Mouse (Mus musculus): ENCODE measurements around the gene Lin9.
"Not testable (repeated sequence)": the region's sequence is repeated elsewhere in the genome, so short reads cannot be mapped to it uniquely, and the experiment has no call there.

Gene Lin9

DNA sequence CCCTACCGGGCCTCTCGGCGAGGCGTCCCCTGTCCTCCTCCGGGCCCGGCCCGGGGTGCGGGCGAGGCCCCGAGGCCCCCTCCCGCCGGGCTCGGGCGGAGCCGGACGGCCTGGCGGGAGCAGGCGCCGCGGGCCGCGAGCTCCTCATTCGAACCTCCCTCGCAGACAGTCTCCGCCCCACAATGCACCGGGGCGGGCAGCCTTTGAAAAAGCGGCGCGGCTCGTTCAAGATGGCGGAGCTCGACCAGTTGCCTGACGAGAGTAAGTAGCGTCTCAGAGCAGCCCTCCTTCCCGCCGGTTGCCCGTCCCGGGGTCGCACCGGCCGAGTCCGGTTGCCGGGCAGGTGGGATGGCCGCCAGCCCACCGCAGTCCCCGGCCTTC lies at the start of gene Lin9:
TSS of gene Lin9 (plus strand) at position 14 of the 381 bp plus-strand sequence.
- peak; percentile 94 for DNase-seq

DNA sequence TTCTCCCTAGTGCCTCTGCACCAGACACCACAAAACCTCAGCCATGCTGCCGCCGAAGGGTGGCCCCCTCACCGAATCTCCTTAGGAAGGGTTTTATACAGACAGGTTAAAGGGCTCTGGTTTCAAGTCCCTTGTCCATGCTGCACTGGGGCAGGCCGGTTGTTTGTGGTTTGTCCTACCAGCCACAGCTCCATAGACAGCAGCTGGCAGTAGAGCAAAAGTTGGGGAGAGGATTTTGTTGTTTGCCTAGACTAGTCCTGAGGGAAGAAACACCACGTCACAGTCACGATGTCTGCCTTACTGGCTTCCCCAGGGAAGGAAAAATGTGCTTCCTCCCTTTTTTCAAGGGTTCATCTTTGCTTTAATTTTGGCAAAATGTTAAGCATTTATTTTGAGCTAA lies 40.4 kb upstream of the Lin9 start:
- no peak for DNase-seq

GRCm38 (mm10) chr1:180601806-180602205 lies 39.1 kb upstream of the Lin9 start:
- no peak for DNase-seq

DNA sequence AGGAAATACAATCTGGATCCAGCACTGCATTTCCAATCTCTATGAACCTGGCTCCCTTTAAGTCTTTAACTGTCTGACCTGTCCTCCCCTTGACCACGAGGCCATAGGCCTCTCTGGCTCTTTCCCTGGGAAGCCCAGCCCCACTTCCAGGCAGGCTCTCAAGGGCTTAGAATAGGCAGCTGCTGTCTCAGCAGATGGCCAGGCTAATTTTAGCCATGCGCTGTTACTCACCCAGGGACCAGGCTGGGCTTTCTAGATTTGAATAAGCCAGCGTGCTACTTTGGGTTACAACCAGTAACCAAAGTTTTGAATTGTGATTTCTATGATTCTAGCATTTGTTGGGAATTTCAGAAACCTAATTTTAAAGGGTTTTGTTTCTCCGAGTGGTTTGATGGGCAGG lies 36.4 kb upstream of the Lin9 start:
- DNase-seq, result peak; percentile 76 to 80

DNA sequence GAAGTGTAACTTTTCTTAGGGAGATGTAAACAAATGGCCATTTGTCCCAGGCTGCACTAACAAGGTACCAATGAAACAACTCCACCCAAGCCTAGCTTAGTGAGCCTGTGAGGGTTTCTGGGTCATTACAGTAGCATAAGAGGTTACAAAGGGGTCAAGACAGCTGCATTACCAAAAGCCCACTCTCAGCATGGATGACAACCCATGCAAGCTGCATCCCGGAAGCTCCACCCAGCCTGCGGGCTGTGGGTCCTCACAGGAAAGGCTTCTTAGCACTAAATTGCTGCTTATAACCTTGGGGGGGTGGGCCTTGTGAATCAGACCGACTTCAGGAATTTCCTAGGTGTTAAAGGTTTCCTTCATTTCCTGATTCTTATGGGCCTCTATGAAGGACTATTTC lies 34.8 kb upstream of the Lin9 start:
- DNase-seq, result no peak

GRCm38 (mm10) chr1:180606796-180607577 lies 34.0 kb upstream of the Lin9 start:
- DNase-seq, result no peak

GRCm38 (mm10) chr1:180607578-180607879 lies 33.4 kb upstream of the Lin9 start:
- DNase-seq, result no peak

- DNase-seq, result not testable (repeated sequence)
Measured at GRCm38 (mm10) chr1:180611842-180612241, 29.1 kb upstream of the Lin9 start.

GRCm38 (mm10) chr1:180616762-180617161 lies 24.2 kb upstream of the Lin9 start:
- DNase-seq, result no peak

- DNase-seq, result no peak
Measured at GRCm38 (mm10) chr1:180622389-180622788, 18.6 kb upstream of the Lin9 start.

DNA sequence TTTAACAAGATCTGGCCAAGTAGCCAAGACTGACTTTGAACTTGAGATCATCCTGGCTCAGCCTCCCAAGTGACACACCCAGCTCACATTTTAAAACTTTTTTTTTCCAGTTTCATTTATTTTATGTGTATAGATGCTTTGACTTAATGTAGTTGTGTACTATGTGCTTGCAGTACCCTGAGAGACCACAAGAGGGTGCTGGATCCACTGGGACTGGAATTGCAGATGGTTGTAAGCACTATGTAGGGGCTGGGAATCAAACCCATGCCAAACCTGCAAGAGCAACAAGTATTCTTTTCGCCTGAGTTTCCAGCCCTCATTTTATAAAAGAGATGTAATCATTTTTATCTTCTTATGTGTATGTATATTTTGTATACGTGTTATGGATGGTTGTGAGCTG lies 17.0 kb upstream of the Lin9 start:
- peak in 1 of 2 experiments; percentile 38 for DNase-seq

GRCm38 (mm10) chr1:180626141-180626540 lies 14.8 kb upstream of the Lin9 start:
- DNase-seq, result no peak

DNA sequence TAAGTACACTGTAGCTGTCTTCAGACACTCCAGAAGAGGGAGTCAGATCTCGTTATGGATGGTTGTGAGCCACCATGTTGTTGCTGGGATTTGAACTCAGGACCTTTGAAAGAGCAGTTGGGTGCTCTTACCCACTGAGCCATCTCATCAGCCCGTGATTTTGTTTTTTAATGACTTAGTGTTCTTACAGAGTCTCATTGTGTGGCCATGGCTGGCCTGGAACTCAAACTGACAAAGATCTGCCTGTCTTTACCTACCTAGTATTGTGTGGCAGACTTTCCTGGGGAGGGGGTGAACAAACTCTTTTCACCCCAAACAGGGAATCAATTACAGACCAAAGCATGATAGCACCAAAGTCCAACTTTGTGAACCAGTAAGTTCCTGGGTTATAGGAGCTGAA lies 3.2 kb upstream of the Lin9 start:
- not testable (repeated sequence) for DNase-seq

GRCm38 (mm10) chr1:180639416-180640401 lies 1.2 kb upstream of the Lin9 start:
- peak in 1 of 2 experiments; percentile 6 for DNase-seq

DNA sequence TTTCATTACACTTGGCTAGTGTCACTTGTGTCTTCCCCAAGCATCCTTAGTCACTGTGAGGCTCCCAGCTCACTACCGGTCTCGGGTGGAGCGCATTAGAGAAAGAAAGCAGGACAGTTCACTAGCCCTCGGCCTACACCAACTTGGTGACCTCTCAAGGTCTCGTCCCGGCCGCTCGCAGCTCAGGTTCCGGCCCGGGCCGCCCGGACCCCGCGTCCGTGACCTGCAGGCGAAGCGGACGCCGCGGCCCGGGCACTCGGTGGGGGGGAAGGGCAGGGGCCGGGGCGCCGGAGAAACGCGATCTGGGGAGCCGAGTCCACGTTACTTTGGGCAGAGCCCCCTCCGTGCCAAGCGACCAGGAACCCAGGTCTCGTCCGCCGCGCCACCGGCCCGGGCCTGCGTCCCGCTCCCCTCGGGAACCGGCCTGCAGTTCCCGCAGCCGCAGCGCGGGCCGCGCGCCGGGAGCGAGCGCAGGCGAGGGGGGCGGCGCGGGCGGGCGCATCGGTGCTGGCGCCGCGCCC lies 285 bp upstream of the Lin9 start:
- DNase-seq, result peak in 1 of 2 experiments; percentile 55

DNA sequence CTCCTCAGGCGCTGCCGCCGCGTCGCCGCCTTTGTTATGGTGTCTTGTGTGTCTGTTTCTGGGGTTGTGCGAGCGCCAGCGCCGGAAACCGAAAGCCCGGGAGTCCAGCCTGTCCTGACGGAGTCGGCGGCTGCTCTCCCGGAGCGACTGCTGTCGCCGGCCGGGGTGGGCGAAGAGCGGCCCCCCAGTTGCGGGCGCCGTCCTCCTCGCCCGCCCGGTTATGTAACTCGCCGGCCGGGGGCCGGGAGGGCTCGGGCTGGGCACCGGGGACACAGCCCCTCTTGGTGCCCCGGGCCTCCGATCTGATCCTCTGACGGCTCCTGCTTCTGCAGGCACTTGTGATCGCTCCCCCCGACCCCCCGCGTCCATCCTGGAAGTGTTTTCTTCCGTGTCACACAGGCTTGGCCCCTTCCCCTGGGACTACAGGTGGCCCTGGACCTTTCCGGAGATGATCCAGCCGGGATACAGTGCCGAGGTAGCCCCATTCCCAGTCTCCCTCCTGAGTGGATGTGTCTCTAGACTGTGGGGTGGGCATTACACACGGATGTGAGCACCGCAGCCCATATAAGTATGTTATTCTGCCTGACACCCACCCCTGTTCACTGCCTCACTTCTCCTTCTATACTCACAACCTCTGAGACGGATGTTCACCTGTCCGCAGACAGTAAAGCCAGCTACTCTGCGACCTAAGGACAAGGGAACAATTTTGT lies 723 bp downstream of the Lin9 start:
- DNase-seq, result peak; percentile 52 to 53

- DNase-seq, result no peak
Measured at GRCm38 (mm10) chr1:180642228-180642564, 1.2 kb downstream of the Lin9 start.

DNA sequence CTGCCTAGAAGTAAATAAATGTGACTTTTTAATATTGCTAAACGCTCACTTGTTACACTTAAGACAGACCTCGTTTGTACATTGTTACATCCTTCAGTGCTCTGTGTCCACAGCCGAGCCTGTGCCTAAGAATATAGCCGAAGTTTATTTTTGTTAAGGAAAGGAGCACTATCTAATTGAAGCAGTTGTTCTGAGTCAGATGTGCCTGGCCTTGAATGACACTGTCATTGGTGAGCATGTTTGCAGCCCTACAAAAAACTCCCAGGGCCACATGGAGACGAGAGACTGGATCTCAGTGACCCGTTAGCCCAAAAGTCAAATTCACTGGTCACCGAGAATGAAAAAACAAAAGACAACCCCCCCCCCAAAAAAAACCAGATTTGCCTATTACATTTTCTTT lies 50.3 kb downstream of the Lin9 start:
- DNase-seq, result no peak

DNA sequence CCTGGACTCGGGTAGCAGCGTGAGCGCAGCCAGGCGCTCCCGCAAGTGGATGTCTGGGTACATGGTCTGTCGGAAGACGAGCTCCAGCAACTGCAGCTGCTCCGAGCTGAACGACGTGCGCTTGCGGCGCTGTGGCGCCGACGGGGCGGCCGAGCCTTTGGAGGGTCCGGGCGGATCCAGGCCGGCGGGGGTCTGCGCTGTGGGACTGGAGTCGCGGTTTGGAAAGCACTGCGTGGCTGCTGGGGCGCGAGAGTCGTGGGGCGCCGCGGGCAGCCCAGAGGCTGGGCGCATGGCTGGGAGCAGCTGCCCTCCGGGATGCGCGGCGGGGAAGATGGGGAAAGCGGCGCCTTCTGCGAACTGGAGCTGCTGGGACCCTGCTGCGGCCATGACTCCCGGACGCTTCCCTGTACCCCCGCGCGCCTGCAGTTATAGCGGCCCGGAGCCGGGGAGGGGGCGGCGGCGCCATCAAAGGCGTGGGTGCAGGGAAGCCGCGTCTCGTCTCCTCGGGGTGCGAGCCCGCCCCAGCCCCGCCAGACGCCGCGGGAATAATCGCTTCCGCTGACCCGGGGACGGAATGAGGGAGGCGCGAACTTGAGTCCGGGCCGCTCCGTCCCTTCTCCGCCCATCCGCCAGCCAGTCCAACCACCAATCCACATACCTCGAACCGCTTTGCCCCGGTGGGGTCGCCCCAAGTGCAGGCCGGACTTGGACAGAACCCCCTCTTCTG lies 55.8 kb downstream of the Lin9 start, which contains the start of gene Mixl1:
TSS of gene Mixl1 (minus strand) at position 409 of the 727 bp plus-strand sequence.
- no peak for DNase-seq

DNA sequence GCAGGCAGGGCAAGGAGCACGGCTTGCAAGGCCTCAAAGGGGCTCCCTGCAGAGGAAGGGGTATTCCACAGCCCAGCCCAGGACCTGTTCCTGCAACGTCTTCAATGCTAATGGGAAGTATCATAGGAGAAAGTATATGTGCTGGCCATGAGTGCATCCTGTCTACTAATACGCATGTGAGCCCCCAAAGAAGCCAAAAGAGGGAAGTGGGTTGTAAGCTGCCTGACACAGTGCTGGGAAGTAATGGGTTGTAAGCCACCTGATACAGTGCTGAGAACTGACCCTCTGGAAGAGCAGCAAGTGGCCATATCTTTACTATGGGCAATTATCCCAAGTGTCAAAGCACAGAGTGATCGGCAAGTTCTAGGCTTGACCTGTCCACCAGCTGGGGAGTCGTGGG lies 57.1 kb downstream of the Lin9 start:
- no peak for DNase-seq

- no peak for DNase-seq
Measured at GRCm38 (mm10) chr1:180703400-180703799, 62.5 kb downstream of the Lin9 start.

DNA sequence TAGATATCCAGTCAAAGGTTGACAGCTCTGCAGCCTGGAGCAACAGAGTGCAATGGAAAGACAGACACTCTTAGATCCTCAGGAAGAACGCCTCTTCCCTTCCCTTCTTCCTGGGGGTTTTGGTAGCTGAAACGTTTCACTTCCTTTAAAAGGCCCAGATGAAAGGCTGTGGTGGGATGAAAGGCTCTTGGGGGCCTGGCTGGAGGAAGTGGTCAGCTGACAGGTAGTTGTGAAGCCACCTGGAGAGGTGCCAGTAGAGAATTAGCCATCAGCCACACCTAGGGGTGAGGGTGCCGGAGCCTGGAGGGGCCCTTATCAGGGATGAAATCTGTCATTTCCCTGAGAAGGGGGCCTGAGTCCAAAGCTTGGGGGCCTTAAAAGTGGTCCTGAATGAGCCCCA lies 66.4 kb downstream of the Lin9 start:
- DNase-seq, result no peak

Measured in cerebellum, postnatal 14 days (tissue).